Mouse (Mus musculus) CH12.LX (cell line): ENCODE data around the gene Timm22. TPM values are rescaled to one million over a fixed set of nuclear protein-coding genes. Genes with fewer than 3 reads are reported as not detected.
A peak's percentile ranks its signal among the peaks of the same experiment; 100 is the strongest.

Experiments
- DNase-seq: peaks from one replicate; pipeline ENCODE4 v3.0.0-alpha.2; 2013; ENCODE audit errors: extremely low read depth
- H3K27ac ChIP-seq: 2 replicates; pipeline ENCODE4 v1.5.1; 2012; ENCODE audit warnings: low read depth, mild to moderate bottlenecking, control low read depth, moderate library complexity; ENCODE audit not compliant: insufficient read depth
- H3K27me3 ChIP-seq: replicated peaks from 2 replicates; pipeline ENCODE3; 2012; ENCODE audit warnings: inconsistent platforms
- H3K36me3 ChIP-seq, 2 experiments: replicated peaks in 1 of 2; 2 replicates each; pipeline versions ENCODE3 to v1.6.1; 2012; ENCODE audit warnings: inconsistent platforms in 1 of 2, low read length in 1 of 2, mild to moderate bottlenecking in 1 of 2, mixed read lengths in 1 of 2, moderate library complexity in 1 of 2; ENCODE audit not compliant: control insufficient read depth in 1 of 2, insufficient read depth in 1 of 2
- H3K4me1 ChIP-seq, 2 experiments: 2 replicates each; pipeline ENCODE4 v1.6.1; 2012; ENCODE audit warnings: inconsistent platforms in 1 of 2, moderate library complexity in 1 of 2; ENCODE audit not compliant: insufficient read depth in 2 of 2, control insufficient read depth in 1 of 2
- H3K4me2 ChIP-seq: 2 replicates; pipeline ENCODE4 v1.6.1; 2012; ENCODE audit warnings: low read depth, mild to moderate bottlenecking, control low read depth; ENCODE audit not compliant: poor library complexity, insufficient read depth, severe bottlenecking
- H3K4me3 ChIP-seq, 3 experiments: fragments of 150-350 bp in 1 of 3; sonication (generic) in 1 of 3; replicated peaks in 1 of 3; 2 replicates each; pipeline versions ENCODE3 to v1.5.1; 2011 to 2012; ENCODE audit warnings: low read depth in 2 of 3, low read length in 2 of 3, mild to moderate bottlenecking in 2 of 3, moderate library complexity in 2 of 3, control low read depth in 1 of 3, improper control_type of control experiment in 1 of 3, inconsistent platforms in 1 of 3, mixed read lengths in 1 of 3; ENCODE audit not compliant: poor library complexity in 1 of 3
- H3K79me2 ChIP-seq: replicated peaks from 2 replicates; pipeline ENCODE4 v1.6.1; 2012; ENCODE audit warnings: mild to moderate bottlenecking, moderate library complexity; ENCODE audit not compliant: control insufficient read depth, poor library complexity, insufficient read depth, severe bottlenecking; ENCODE audit errors: extremely low read depth
- H3K9ac ChIP-seq: 2 replicates; pipeline ENCODE4 v1.6.1; 2012; ENCODE audit warnings: low read depth, mild to moderate bottlenecking, control low read depth, moderate library complexity; ENCODE audit not compliant: insufficient read depth
- H3K9me3 ChIP-seq: replicated peaks from 2 replicates; pipeline ENCODE3; 2012; ENCODE audit warnings: low read length, inconsistent platforms, mixed read lengths
- BHLHE40 ChIP-seq: IDR thresholded peaks from 2 replicates; pipeline ENCODE4 v1.6.1; 2011; ENCODE audit warnings: mild to moderate bottlenecking, low read depth, low read length, improper control_type of control experiment
- CHD1 ChIP-seq: IDR thresholded peaks from 2 replicates; pipeline ENCODE4 v1.6.1; 2012; ENCODE audit warnings: low read depth, low read length, improper control_type of control experiment, inconsistent platforms
- CHD2 ChIP-seq: IDR thresholded peaks from 2 replicates; pipeline ENCODE4 v1.6.1; 2011; ENCODE audit warnings: low read length, improper control_type of control experiment
- CTCF ChIP-seq, 2 experiments: IDR thresholded peaks in 1 of 2; conservative IDR thresholded peaks in 1 of 2; 2 replicates each; pipeline ENCODE4 v1.5.1; 2011 to 2012; ENCODE audit warnings: low read depth in 2 of 2, low read length in 2 of 2, improper control_type of control experiment in 1 of 2, inconsistent platforms in 1 of 2, mild to moderate bottlenecking in 1 of 2, moderate library complexity in 1 of 2
- ELF1 ChIP-seq: IDR thresholded peaks from 2 replicates; pipeline ENCODE4 v1.6.1; 2014; ENCODE audit warnings: low read depth, mild to moderate bottlenecking, inconsistent platforms, low read length, improper control_type of control experiment
- ETS1 ChIP-seq: conservative IDR thresholded peaks from 2 replicates; pipeline ENCODE4 v1.6.1; 2012; ENCODE audit warnings: low read depth, mild to moderate bottlenecking, inconsistent platforms, low read length, improper control_type of control experiment, moderate library complexity
- GABPA ChIP-seq: IDR thresholded peaks from 2 replicates; pipeline ENCODE4 v1.6.1; 2012; ENCODE audit warnings: low read depth, low read length, improper control_type of control experiment, inconsistent platforms; ENCODE audit not compliant: insufficient replicate concordance
- JUND ChIP-seq: conservative IDR thresholded peaks from 2 replicates; pipeline ENCODE4 v1.6.1; 2011; ENCODE audit warnings: low read depth, low read length, improper control_type of control experiment
- KAT2A ChIP-seq: IDR thresholded peaks from 2 replicates; pipeline ENCODE4 v1.6.1; 2012; ENCODE audit warnings: low read length, improper control_type of control experiment, inconsistent platforms; ENCODE audit not compliant: insufficient replicate concordance
- MAFK ChIP-seq: IDR thresholded peaks from 2 replicates; pipeline ENCODE4 v1.6.1; 2011; ENCODE audit warnings: low read length, improper control_type of control experiment; ENCODE audit not compliant: insufficient replicate concordance
- MAX ChIP-seq: IDR thresholded peaks from 2 replicates; pipeline ENCODE4 v1.6.1; 2011; ENCODE audit warnings: low read length, improper control_type of control experiment
- MEF2A ChIP-seq: IDR thresholded peaks from 2 replicates; pipeline ENCODE4 v1.6.1; 2014; ENCODE audit warnings: low read depth, mild to moderate bottlenecking, inconsistent platforms, low read length, improper control_type of control experiment, borderline replicate concordance
- MXI1 ChIP-seq: IDR thresholded peaks from 2 replicates; pipeline ENCODE4 v1.6.1; 2011; ENCODE audit warnings: mild to moderate bottlenecking, low read depth, low read length, improper control_type of control experiment
- MYC ChIP-seq: IDR thresholded peaks from 2 replicates; pipeline ENCODE4 v1.6.1; 2011; ENCODE audit warnings: low read depth, mild to moderate bottlenecking, improper control_type of control experiment, low read length
- NRF1 ChIP-seq: IDR thresholded peaks from 2 replicates; pipeline ENCODE4 v1.6.1; 2014; ENCODE audit warnings: low read depth, mild to moderate bottlenecking, inconsistent platforms, low read length, improper control_type of control experiment, moderate library complexity
- TCF12 ChIP-seq: IDR thresholded peaks from 2 replicates; pipeline ENCODE4 v1.6.1; 2014; ENCODE audit warnings: low read depth, mild to moderate bottlenecking, inconsistent platforms, low read length, improper control_type of control experiment
- UBTF ChIP-seq: IDR thresholded peaks from 2 replicates; pipeline ENCODE4 v1.6.1; 2012; ENCODE audit warnings: low read depth, mild to moderate bottlenecking, inconsistent platforms, low read length, improper control_type of control experiment, moderate library complexity
- USF1 ChIP-seq: IDR thresholded peaks from 2 replicates; pipeline ENCODE4 v1.6.1; 2014; ENCODE audit warnings: low read depth, mild to moderate bottlenecking, inconsistent platforms, low read length, improper control_type of control experiment
- USF2 ChIP-seq: conservative IDR thresholded peaks from 2 replicates; pipeline ENCODE4 v1.6.1; 2011; ENCODE audit warnings: low read depth, low read length, improper control_type of control experiment
- ZKSCAN1 ChIP-seq: IDR thresholded peaks from 2 replicates; pipeline ENCODE4 v1.6.1; 2012; ENCODE audit warnings: low read depth, inconsistent platforms, low read length, improper control_type of control experiment, borderline replicate concordance
- ZNF384 ChIP-seq: IDR thresholded peaks from 2 replicates; pipeline ENCODE4 v1.6.1; 2012; ENCODE audit warnings: low read depth, low read length, improper control_type of control experiment, inconsistent platforms
- dilution Hi-C: fragments of 300-500 bp; cut with MboI; formaldehyde crosslinking; loops from 2 replicates; pipeline ENCODE4 v1.14.3; 2020; ENCODE audit warnings: low sequenced_read_pairs; ENCODE audit not compliant: extremely low pct_unique_long_range_greater_than_20kb, extremely low pct_ligation_motif_present
- in situ Hi-C: fragments of 300-500 bp; cut with MboI; formaldehyde crosslinking; loops from 3 replicates; pipeline ENCODE4 v1.14.3; 2019; ENCODE audit warnings: low sequenced_read_pairs, low pct_ligation_motif_present, low pct_unique_long_range_greater_than_20kb, mixed read lengths
- polyA plus RNA-seq: library from polyadenylated mRNA; unstranded; fragments of >175 nt; gene quantifications from 2 replicates; pipeline ENCODE4 v1.2.1, GENCODE M21; 2012; ENCODE audit warnings: low read depth; ENCODE audit not compliant: insufficient read length
- total RNA-seq, 2 experiments: library from RNA; depleted of rRNA; stranded (reverse); fragments of 300-350 nt in 1 of 2; fragments of >200 nt in 1 of 2; gene quantifications; 2 replicates each; pipeline ENCODE4 v1.2.3; 2012 to 2014

Timm22 gene
- total and polyA plus RNA-seq, 3 experiments: 44.6 to 81.4 (median 53.8) TPM

GRCm38 (mm10) chr11:76419179-76419578 lies 12.4 kb downstream of the Timm22 start:
- no peak for DNase-seq
- dilution Hi-C loops: no loop called here
- no peak overlapping the region for H3K4me3 ChIP-seq

DNA sequence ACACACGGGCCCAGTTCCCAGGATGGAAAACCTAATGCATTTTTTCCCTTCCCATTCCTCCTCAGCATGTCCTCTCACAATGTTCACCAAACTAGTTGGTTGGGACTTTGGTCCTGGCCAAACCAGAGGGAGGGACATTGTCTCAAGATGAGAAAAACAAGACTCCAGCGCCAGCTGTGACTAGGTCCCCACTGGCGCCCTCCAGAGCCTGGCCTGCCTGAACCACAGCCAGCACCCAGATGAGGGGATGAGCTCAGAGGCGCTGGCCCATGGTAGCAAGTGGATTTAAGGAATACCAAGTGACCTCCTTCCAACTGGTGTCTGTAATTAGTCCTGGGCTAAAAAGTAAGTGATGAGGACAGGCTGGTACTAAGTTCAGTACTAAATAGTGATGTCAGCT lies 14.1 kb downstream of the Timm22 start:
- no peak overlapping the region for H3K4me3 ChIP-seq
- no peaks in the 10 kb centered on the region for H3K27me3 ChIP-seq
- no peak for DNase-seq
- H3K9ac ChIP-seq: no peak overlapping the region
- no peaks in the 10 kb centered on the region for H3K4me1 ChIP-seq
- H3K79me2 ChIP-seq: no peaks in the 10 kb centered on the region
- peaks cover 83 to 99% of the 10 kb centered on the region in 2 experiments for H3K36me3 ChIP-seq
- in situ Hi-C loops (no loop called here), dilution Hi-C loops (no loop called here)
- TF ChIP-seq BHLHE40: no peak
- peak in 1 of 2 experiments; percentile 20; a peak in 1 of 4 replicates for TF ChIP-seq CTCF (conservative IDR thresholded peaks at IDR 0.05 in 1 of 2, IDR thresholded peaks at IDR 0.05 in 1 of 2; ENCODE audit: low read depth in 2 of 2, low read length in 2 of 2)
- H3K9me3 ChIP-seq: no peaks in the 10 kb centered on the region
- H3K27ac ChIP-seq: no peak overlapping the region
- H3K4me2 ChIP-seq: no peak overlapping the region

More at GRCm38 (mm10) chr11:76419179-76419578, 12.4 kb downstream of the Timm22 start:
- no peaks in the 10 kb centered on the region for H3K4me1 ChIP-seq
- TF ChIP-seq ZNF384 (no peak), NRF1 (no peak), MAFK (no peak), MAX (no peak), USF2 (no peak), MXI1 (no peak), CTCF (conservative IDR thresholded peaks at IDR 0.05 in 1 of 2, IDR thresholded peaks at IDR 0.05 in 1 of 2; ENCODE audit: low read depth in 2 of 2, low read length in 2 of 2) (no peak), ELF1 (no peak), MEF2A (no peak), TCF12 (no peak), CHD1 (no peak), CHD2 (no peak), UBTF (no peak), GABPA (no peak), ZKSCAN1 (no peak), MYC (no peak), USF1 (no peak), ETS1 (no peak), JUND (no peak), KAT2A (no peak)
- peaks cover 85 to 99% of the 10 kb centered on the region in 2 experiments for H3K36me3 ChIP-seq
- H3K9me3 ChIP-seq: no peaks in the 10 kb centered on the region
- no peak overlapping the region for H3K4me2 ChIP-seq
- no peak overlapping the region for H3K27ac ChIP-seq
- H3K9ac ChIP-seq: no peak overlapping the region
- no peaks in the 10 kb centered on the region for H3K27me3 ChIP-seq
- in situ Hi-C loops: no loop called here
- no peaks in the 10 kb centered on the region for H3K79me2 ChIP-seq
